Mouse (Mus musculus) kidney, postnatal 0 days (tissue): ENCODE measurements at regions not wholly inside any gene's neighbourhood (a gene's known extent, or its start where the extent isn't known, plus 50 kb on each side); places are given as distances from the start of the nearest gene placed in this dataset.
A peak's percentile ranks its signal among the peaks of the same experiment; 100 is the strongest.

ENCODE experiments used
- ATAC-seq: fragments of 200-750 bp; cut with Nextera tagmentation; replicated peaks from 2 replicates; pipeline ENCODE4 v1.8.0; 2017; ENCODE audit warnings: low read depth, moderate number of reproducible peaks, moderate TSS enrichment, moderate library complexity; ENCODE audit not compliant: low FRiP score
- DNase-seq: peaks from one replicate; pipeline ENCODE4 v3.0.0-alpha.2; 2016; ENCODE audit warnings: low spot score
- H3K27ac ChIP-seq: fragments of 300-500 bp; sonication (generic); 2 replicates; pipeline ENCODE4 v1.5.1; 2014; ENCODE audit warnings: mild to moderate bottlenecking
- H3K27me3 ChIP-seq: fragments of 300-500 bp; sonication (generic); 2 replicates; pipeline ENCODE4 v1.6.1; 2014; ENCODE audit warnings: low read length, mixed read lengths; ENCODE audit not compliant: insufficient read depth
- H3K36me3 ChIP-seq: fragments of 300-500 bp; sonication (generic); 2 replicates; pipeline ENCODE4 v1.6.1; 2014; ENCODE audit warnings: low read length, mixed read lengths; ENCODE audit not compliant: insufficient read depth
- H3K4me1 ChIP-seq: fragments of 300-500 bp; sonication (generic); replicated peaks from 2 replicates; pipeline ENCODE4 v1.6.1; 2014; ENCODE audit warnings: antibody characterized with exemption, low read length, mixed read lengths; ENCODE audit not compliant: insufficient read depth
- H3K4me2 ChIP-seq: fragments of 300-500 bp; sonication (generic); 2 replicates; pipeline ENCODE4 v1.6.1; 2014; ENCODE audit warnings: mild to moderate bottlenecking, low read length, moderate library complexity, mixed read lengths
- H3K4me3 ChIP-seq: fragments of 300-500 bp; sonication (generic); replicated peaks from 2 replicates; pipeline ENCODE4 v1.5.1; 2014; ENCODE audit warnings: low read depth, low read length
- H3K9ac ChIP-seq: fragments of 300-500 bp; sonication (generic); 2 replicates; pipeline ENCODE4 v1.6.1; 2014; ENCODE audit warnings: low read depth, low read length
- H3K9me3 ChIP-seq: fragments of 300-500 bp; sonication (generic); replicated peaks from 2 replicates; pipeline ENCODE4 v1.6.1; 2016; ENCODE audit warnings: low read length, inconsistent platforms, mixed read lengths
- CTCF ChIP-seq: IDR thresholded peaks from 2 replicates; pipeline ENCODE4 v1.5.1; 2016; ENCODE audit warnings: antibody characterized with exemption, low read depth, mild to moderate bottlenecking, moderate library complexity
- WGBS: fragments of 180-500 bp; shearing (Covaris S2); extraction: QIAGEN DNeasy Blood & Tissue Kit; methylation state at CpG from one replicate; pipeline ENCODE4 v1.1.7; 2014; 5-methylcytosine and 5-hydroxymethylcytosine counted together

DNA sequence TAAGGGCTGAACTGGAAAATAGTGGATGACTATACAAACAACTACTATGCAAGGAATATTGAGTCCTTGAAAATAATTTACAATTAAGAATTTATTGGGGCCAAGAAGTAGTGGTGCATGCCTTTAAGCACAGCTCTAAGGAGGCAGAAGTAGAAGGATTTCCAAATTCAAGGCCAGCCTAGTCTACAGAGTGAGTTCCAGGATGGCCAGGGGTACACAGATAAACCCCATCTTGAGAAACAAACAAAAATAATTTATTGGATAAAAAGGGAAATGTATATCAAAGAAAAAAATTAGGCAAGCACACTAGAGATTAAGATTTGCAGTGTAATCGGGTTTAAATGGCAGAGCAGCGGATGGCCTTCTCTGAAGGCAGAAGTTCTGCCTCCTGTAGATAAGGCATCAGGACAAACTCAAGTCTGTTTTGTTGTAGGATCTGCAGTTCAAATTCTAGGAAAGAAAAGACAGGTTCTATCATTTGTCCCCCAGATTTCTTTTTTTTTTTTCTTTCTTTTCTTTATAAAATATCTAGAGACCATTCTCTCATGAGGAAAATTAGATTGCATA lies 110.7 kb upstream of the Man2a1 start:
- WGBS, result 88% methylated on average over 2 of the region's 2 CpGs
- Histone ChIP-seq H3K4me1 (no peaks in the 10 kb centered on the region), H3K27me3 (no peaks in the 10 kb centered on the region), H3K9me3 (no peaks in the 10 kb centered on the region), H3K27ac (no peak overlapping the region), H3K4me3 (no peak overlapping the region), H3K4me2 (no peak overlapping the region), H3K36me3 (no peaks in the 10 kb centered on the region), H3K9ac (no peak overlapping the region)
- ATAC-seq, result no peak
- no peak for TF ChIP-seq CTCF
- DNase-seq, result no peak

- Histone ChIP-seq H3K9ac (no peak overlapping the region), H3K4me1 (no peaks in the 10 kb centered on the region), H3K4me3 (no peak overlapping the region), H3K27me3 (no peaks in the 10 kb centered on the region), H3K36me3 (no peaks in the 10 kb centered on the region), H3K4me2 (no peak overlapping the region), H3K27ac (no peak overlapping the region), H3K9me3 (no peaks in the 10 kb centered on the region)
- DNase-seq, result no peak
- WGBS, result 88% methylated on average over 7 of the region's 7 CpGs
- ATAC-seq, result no peak
- TF ChIP-seq CTCF, result no peak
These were observed 109.9 kb upstream of the Man2a1 start for GRCm38 (mm10) chr17:64490664-64491063.

DNA sequence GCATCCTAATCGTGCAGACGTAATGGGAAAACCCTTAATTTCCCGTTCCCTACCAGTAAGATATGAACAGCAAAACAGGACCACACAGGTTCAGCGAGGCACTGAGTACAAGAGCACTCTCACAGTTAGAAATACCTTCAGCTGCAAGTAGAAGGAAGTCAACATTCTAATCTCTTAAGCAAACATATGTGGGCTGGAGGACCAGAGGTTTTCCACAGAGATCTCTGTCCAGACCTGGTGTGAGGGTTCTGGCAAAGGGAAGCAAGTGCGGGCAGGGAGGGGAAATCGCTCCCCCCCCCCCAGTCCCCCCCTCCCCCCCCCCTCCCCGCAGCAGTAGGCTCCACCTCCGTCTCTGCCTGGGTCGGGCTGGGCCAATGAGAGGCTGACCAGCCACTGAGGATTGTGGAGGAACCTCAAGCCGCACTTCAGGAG lies 108.6 kb upstream of the Man2a1 start:
- no peak for ATAC-seq
- DNase-seq, result no peak
- Histone ChIP-seq H3K9me3 (no peaks in the 10 kb centered on the region), H3K4me3 (no peak overlapping the region), H3K4me2 (no peak overlapping the region), H3K36me3 (no peaks in the 10 kb centered on the region), H3K27ac (no peak overlapping the region), H3K9ac (no peak overlapping the region), H3K4me1 (no peaks in the 10 kb centered on the region), H3K27me3 (no peaks in the 10 kb centered on the region)
- 56% methylated on average over 9 of the region's 10 CpGs for WGBS
- no peak for TF ChIP-seq CTCF

- no peak overlapping the region for H3K9ac ChIP-seq
- H3K4me1 ChIP-seq, result no peaks in the 10 kb centered on the region
- H3K9me3 ChIP-seq, result no peaks in the 10 kb centered on the region
- peak; percentile 51; the same call in 1 of the 2 replicates for TF ChIP-seq CTCF
- peak; percentile 10 for DNase-seq
- H3K4me2 ChIP-seq, result no peak overlapping the region
- no peaks in the 10 kb centered on the region for H3K36me3 ChIP-seq
- H3K27ac ChIP-seq, result no peak overlapping the region
- ATAC-seq, result peak; percentile 43; the same call in 1 of the 2 replicates
- H3K4me3 ChIP-seq, result no peak overlapping the region
- WGBS, result 68% methylated on average over 7 of the region's 9 CpGs
- H3K27me3 ChIP-seq, result no peaks in the 10 kb centered on the region
These were observed 107.8 kb upstream of the Man2a1 start for GRCm38 (mm10) chr17:64492614-64493269.

DNA sequence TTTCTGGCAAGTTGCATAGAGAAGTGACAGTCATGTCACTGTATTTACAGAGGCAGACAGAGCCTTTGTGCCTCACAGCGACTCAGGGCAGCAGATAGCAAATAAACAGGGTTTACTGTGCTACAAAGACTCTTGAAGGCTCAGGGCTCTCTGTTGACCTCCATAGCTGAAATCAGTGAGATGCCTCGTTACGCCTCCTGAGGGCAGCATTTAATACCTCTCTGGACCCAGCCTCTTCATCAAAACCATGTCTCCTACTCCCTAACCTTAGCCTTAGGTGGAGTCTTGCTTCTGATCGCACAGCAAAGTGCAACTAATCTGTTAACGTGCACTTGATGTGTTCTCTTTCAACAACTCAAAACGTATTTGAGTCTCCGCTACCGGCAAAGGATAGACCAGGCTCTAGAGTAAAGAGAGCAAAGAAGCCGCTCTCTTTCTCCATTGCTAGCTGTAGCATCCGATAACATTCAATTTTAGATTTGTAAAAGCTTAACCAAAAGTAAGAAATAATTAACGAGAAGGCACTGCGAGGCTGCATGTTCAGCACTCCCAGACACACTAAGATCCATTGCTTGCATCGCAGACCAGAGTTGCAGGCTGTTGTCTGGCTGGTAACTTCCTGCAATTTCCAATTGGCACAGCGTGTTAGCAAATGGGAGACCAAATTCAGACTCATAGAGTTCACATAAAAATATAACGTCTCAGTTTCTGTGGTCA lies 101.1 kb upstream of the Man2a1 start:
- Histone ChIP-seq H3K36me3 (no peaks in the 10 kb centered on the region), H3K4me2 (0 out of 2 replicates have a peak overlapping the region, but pooled peaks have one; percentile 23), H3K4me1 (no peaks in the 10 kb centered on the region), H3K27me3 (no peaks in the 10 kb centered on the region), H3K9me3 (no peaks in the 10 kb centered on the region), H3K4me3 (no peak overlapping the region), H3K27ac (no peak overlapping the region), H3K9ac (no peak overlapping the region)
- TF ChIP-seq CTCF, result peak; percentile 73
- ATAC-seq (no peak), DNase-seq (peak; percentile 74)
- WGBS, result 47% methylated on average over 15 of the region's 15 CpGs

DNA sequence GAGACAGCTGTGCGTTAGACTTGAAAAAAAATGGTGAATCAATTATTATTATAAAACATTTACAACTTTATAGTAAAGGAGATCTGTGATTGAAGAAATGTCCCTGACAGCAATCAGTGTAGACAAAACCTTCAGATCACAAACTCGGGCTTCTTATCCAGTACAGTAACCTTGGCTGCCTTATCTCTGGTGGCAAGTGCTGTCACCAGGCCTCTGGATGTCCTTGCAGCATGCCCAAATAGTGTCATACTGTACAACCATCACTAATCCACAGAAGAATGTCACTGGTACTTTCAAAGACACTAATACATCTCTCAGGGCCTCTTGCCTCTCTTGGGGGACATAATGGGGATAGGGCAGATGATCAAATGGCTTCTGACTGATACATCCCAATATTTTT lies 98.2 kb upstream of the Man2a1 start:
- Histone ChIP-seq H3K27ac (no peak overlapping the region), H3K36me3 (no peaks in the 10 kb centered on the region), H3K27me3 (no peaks in the 10 kb centered on the region), H3K4me2 (no peak overlapping the region), H3K9me3 (no peaks in the 10 kb centered on the region), H3K4me1 (no peaks in the 10 kb centered on the region), H3K9ac (no peak overlapping the region), H3K4me3 (no peak overlapping the region)
- no peak for ATAC-seq
- 88% methylated on average over 2 of the region's 2 CpGs for WGBS
- no peak for TF ChIP-seq CTCF
- DNase-seq, result no peak
